Mouse (Mus musculus) layer of hippocampus, adult 9-11 months (tissue): ENCODE results near the gene Pah.

ENCODE experiments used
- DNase-seq: peaks from one replicate; pipeline ENCODE4 v3.0.0; 2022

Gene Pah

GRCm38 (mm10) chr10:87508581-87508980 is 13.0 kb upstream of the Pah start:
- DNase-seq = no peak

DNA sequence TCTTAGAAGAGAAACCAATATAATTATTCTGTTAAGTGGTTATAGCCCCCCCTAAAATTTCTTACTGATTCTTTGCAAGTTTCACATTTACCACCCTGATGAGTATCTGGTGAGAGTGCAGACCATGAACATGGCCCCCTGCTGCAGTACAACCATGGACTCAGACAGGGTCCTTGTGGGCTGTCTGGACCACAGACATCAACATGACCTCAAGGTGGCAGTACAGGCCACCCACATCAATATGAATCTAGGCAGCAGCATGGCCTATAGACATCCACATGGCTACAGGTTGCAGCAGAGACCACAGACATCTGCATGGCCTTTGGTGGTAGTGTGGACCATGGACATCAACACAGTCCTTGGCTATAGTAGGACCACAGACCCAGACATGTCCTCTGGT is 8.5 kb upstream of the Pah start:
- DNase-seq = no peak

GRCm38 (mm10) chr10:87518585-87518984 is 3.0 kb upstream of the Pah start:
- no peak for DNase-seq

DNA sequence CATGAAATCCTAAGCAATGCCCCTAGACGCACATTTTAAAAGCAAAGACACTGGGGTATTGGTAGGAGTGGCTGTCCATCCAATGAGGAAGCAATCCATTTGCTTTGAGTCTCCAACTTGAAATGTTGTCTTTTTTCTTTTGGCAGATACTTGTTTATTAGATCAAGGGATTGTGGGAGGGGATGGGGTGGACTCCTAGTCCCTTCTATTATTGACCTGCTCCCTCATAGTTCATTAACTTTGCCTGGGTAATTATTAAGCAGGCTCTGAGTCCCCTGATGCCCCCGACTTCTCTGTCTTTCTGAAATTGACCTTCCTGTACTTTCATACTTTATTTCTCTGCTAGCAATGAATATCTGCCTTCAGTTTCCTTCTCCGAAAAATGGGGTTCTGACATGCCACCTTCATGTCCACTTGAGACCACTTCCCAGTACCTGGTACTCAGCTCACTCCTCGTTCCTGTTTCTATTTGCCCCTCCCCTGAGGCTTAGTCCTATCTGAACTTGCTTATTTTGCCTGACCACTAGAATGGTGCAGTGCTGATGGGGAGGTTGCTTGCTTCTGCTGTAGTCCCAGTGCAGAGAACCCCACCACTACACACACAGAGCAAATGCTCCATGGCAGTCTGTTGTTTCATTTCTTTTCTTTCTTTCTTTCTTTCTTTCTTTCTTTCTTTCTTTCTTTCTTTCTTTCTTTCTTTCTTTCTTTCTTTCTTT is 1.0 kb upstream of the Pah start:
- DNase-seq = no peak

DNA sequence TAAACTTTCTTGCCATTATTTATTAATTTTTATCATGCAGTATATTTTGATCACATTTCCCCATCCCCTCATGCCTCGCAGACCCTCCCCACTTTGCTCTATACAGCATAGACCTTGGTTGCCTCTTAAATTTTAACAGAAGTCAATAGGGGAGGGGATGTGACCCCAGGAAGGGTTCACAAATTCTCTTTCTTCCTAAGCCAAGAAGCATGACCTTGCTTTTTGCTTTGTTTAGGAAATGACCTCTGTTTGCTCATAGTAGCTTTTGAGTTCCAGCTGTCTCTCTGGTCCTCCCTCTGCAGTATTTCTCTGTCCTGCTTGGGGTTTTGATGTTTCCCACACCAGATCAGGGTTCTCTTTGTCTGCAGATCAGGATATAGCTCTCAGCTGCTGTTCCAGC is 12.6 kb downstream of the Pah start:
- no peak for DNase-seq

DNA sequence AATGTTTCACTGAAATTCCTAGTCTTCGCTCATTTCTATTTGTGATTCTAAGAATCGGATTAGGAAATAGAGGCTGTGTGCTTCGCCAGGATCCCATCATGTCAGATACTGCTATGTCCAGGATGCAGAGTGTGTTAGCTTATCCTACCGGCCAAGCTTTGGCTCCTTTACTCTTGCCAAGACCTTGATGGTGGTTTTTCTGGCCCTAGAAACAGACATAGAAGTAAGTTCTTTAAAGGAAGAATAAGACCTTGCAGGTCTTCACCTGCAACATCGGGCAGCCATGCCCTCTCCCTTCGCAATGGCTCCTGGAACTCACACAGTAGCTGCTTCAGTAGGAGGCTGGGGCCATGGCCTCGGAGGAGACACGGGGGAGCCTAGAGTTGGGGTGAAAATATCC is 24.2 kb downstream of the Pah start:
- DNase-seq = no peak

- DNase-seq = no peak
These were observed 25.0 kb downstream of the Pah start for GRCm38 (mm10) chr10:87546299-87547234.

DNA sequence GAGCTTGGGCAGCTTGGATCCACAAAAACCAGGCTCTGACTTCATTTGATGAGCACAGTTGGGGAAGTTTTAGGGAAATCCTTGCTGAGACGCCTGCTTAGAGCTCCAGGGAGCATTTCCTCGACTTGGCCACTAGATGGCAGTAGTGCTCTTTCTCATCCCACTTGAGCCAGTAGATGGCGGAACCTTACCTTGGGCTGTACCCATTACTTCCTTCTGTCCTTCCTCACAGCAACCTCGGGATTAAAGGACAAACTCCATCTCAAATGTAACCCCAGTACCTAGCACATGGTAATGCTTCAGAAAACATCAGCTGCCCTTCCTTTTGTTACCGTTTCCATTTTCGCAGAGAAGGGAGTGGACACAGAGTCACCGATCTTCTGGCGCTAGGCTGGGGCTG is 31.1 kb downstream of the Pah start:
- DNase-seq = peak; percentile 21

GRCm38 (mm10) chr10:87556441-87556840 is 34.8 kb downstream of the Pah start:
- no peak for DNase-seq

- no peak for DNase-seq
These were observed 42.2 kb downstream of the Pah start for GRCm38 (mm10) chr10:87563818-87564217.

DNA sequence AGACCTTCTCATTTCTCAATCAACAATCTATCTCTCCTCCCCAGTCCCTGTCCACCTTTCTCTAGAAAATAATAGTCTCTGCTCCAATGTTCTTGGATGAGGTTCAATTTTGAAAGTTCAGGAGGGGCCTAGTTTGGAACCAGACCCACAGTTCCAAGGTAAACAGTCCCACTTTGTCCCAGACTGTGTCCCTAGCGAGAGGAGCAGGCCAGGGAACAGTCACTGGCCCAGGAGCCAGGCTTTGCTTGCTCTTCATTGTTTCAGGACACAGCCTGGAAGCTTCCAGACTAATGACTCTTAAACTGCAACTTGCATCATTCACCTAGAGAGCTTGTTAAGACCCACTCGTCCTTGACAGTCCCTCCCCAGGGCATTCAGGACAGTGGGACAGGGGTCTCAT is 44.1 kb downstream of the Pah start:
- DNase-seq = no peak

DNA sequence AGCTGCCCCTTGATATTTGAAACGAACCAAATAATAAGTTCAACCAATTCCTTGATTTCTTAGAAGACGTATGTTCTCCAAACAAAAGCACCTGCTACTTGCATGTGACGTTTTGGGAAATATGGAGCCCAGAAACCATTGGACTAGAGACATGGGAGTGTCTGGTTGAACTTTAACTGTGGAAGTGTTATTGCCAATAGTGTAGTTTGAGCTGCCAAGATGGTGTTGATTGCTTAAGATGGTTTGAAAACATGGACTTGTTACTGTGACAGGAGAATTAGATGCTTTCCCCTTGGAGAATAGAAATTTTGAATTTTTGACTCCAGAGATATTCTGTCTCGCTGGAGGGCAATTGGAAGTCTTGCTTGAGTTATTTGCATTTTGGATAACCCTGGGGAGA is 50.9 kb downstream of the Pah start:
- no peak for DNase-seq

- no peak for DNase-seq
These were observed 65.1 kb downstream of the Pah start for GRCm38 (mm10) chr10:87586696-87587095.

- DNase-seq = no peak
These were observed 72.3 kb downstream of the Pah start for GRCm38 (mm10) chr10:87593916-87594315.

- peak; percentile 24 for DNase-seq
These were observed 74.9 kb downstream of the Pah start for GRCm38 (mm10) chr10:87596361-87597074.

DNA sequence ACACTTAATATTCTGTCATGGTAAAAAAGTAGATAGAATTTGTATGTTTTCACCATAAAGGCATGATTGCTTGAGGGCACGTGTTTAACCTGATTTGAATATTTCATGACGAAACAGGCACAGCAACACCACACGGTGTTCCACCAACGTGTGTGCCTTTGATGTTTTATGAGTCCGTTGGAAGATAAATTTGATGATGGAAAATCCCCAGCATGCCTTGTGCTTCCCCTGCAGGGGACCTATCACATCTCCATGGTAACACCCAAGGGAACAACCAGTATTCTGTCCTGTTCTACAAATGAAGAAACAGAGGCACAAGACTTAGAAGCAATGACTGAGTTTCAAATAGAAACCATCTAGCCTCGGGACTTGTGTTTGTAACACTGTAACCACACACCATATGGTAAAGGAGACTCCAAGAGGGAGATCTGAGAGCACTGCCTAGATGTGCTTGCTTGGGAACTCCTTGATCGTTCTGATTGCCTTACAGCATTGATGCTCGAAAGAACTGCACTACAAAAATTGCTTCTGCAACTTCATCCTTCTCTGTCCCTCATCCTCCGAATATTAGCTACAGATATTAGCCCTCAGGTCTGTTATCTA is 75.6 kb downstream of the Pah start:
- DNase-seq = peak; percentile 46

- DNase-seq = no peak
These were observed 80.6 kb downstream of the Pah start for GRCm38 (mm10) chr10:87602151-87602550.

- DNase-seq = no peak
These were observed 103.6 kb downstream of the Pah start for GRCm38 (mm10) chr10:87625196-87625595.
